Mouse (Mus musculus): ENCODE data around the gene Tgfbr3. TPM values are rescaled to one million over a fixed set of nuclear protein-coding genes. Genes with fewer than 3 reads are reported as not detected.

The Tgfbr3 gene
- polyA plus RNA-seq, 1 experiment, result not detected

DNA sequence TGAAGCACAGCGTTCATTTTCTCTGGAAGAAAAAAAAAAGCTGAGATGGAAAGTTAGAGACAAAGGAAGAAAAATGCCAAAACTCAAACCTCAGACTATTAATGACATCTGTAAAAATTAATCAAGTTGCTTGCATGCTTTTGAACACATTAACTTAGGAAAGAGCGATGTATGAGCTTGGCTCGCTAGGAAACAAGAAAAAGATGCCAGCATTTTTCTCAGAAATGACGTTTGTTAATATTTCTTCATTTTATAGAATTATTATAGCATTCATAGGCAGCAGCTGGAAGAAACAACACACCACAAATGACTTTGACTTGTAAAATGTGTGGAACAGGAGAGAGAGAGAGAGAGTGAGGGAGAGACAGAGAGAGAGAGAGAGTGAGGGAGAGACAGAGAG is 187.7 kb downstream of the Tgfbr3 start:
- 91% methylated on average over 4 of the region's 4 CpGs for WGBS

DNA sequence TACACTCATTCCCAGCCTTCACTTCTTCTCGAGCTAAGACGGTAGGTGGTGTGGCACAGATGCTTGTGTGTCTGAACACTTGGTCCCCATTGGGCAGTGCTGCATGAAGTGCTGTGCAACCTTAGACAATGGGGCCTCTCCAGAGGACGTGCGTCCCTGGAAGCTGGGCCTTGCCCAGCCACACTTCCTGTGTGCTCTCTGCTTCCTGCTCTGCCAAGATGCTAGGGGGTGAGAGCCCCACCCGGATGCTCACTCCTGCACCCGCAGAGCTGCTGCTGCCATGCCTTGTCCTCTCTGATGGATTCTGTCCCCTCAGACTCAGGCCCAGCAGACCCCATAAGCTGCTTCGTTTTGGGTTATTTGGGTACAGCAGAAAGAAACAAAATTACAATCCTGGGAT is 188.3 kb downstream of the Tgfbr3 start:
- no peak overlapping the region for H3K4me3 ChIP-seq (ENCODE audit: insufficient read depth, low read depth, low read length)
- TF ChIP-seq POLR2A (IDR thresholded peaks at IDR 0.05; ENCODE audit: insufficient read depth, low read depth, low read length), result no peak
- no peak for TF ChIP-seq CTCF (IDR thresholded peaks at IDR 0.05; ENCODE audit: insufficient read depth, low read depth, low read length)
- no peak overlapping the region for H3K27ac ChIP-seq (ENCODE audit: insufficient read depth, low read depth, low read length)
- H3K4me1 ChIP-seq (ENCODE audit: control insufficient read depth, insufficient read depth, low read length), result no peaks in the 10 kb centered on the region
- 84% methylated on average over 7 of the region's 7 CpGs for WGBS

More for the DNA sequence above, 187.7 kb downstream of the Tgfbr3 start:
- no peak overlapping the region for H3K4me3 ChIP-seq (ENCODE audit: insufficient read depth, low read depth, low read length)
- TF ChIP-seq CTCF (IDR thresholded peaks at IDR 0.05; ENCODE audit: insufficient read depth, low read depth, low read length) (no peak), POLR2A (IDR thresholded peaks at IDR 0.05; ENCODE audit: insufficient read depth, low read depth, low read length) (no peak)
- H3K4me1 ChIP-seq (ENCODE audit: control insufficient read depth, insufficient read depth, low read length), result no peaks in the 10 kb centered on the region
- no peak overlapping the region for H3K27ac ChIP-seq (ENCODE audit: insufficient read depth, low read depth, low read length)

DNA sequence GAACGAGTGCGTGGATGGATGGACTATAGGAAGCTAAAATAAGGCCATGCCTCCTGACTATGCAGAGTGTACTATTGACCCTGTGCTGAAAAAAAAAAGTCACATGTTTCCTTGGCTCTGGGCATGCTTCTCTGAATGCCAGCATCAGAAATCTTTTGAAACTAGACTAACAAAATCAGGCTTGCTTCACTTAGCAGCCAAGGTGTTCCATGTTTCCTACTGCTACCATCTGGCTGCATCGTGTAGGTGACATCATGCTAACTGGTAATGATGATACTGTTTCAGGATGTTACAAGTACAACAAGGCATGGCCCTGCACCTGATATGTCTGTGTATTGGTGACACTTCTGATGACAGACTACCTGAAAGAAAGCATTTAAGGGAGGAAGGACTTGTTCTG is 189.8 kb downstream of the Tgfbr3 start:
- 88% methylated on average over 3 of the region's 3 CpGs for WGBS
- Histone ChIP-seq H3K4me3 (ENCODE audit: insufficient read depth, low read depth, low read length) (no peak overlapping the region), H3K27ac (ENCODE audit: insufficient read depth, low read depth, low read length) (no peak overlapping the region), H3K4me1 (ENCODE audit: control insufficient read depth, insufficient read depth, low read length) (no peaks in the 10 kb centered on the region)
- TF ChIP-seq POLR2A (IDR thresholded peaks at IDR 0.05; ENCODE audit: insufficient read depth, low read depth, low read length) (no peak), CTCF (IDR thresholded peaks at IDR 0.05; ENCODE audit: insufficient read depth, low read depth, low read length) (no peak)

DNA sequence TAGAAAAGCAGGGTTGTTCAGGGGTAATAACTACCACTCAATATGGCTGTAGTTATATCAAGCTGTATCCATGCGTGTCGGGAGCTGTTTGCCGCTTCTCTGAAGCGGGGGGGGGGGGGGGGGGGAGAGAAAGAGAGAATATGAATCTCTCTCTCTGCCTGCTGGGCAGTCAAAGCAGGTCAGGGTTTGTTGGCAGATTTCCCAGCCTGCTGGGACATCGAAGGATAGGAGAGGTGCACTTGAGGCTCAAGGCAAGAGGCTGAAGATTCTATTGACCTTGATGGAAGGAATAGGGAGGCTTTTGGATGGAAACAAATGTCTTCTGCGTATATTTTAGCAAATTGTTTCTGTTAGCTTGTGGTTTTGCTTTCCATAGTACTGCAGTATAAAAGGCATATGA is 190.4 kb downstream of the Tgfbr3 start:
- WGBS, result 64% methylated on average over 6 of the region's 6 CpGs
- H3K27ac ChIP-seq (ENCODE audit: insufficient read depth, low read depth, low read length), result no peak overlapping the region
- TF ChIP-seq CTCF (IDR thresholded peaks at IDR 0.05; ENCODE audit: insufficient read depth, low read depth, low read length), result no peak
- TF ChIP-seq POLR2A (IDR thresholded peaks at IDR 0.05; ENCODE audit: insufficient read depth, low read depth, low read length), result no peak

DNA sequence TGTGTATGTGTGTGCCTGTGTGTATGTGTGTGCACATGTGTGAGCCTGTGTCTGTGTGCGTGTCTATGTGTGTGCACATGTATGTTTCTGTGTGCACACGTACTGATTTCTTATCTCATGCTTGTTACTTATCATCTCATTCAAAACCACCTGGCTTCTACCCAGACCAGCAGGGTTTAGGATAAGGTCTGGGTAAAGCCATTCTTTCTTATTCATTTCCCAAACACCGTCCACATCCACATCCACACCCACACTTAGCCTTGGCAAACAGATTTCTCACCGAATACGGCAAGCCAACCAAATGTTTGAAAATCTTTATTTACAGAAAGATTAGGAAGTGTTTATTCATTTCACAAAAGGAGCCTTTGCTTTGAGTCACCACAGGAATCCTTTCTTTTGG is 191.4 kb downstream of the Tgfbr3 start:
- Histone ChIP-seq H3K4me1 (ENCODE audit: control insufficient read depth, insufficient read depth, low read length) (no peaks in the 10 kb centered on the region), H3K4me3 (ENCODE audit: insufficient read depth, low read depth, low read length) (no peak overlapping the region), H3K27ac (ENCODE audit: insufficient read depth, low read depth, low read length) (no peak overlapping the region)
- TF ChIP-seq CTCF (IDR thresholded peaks at IDR 0.05; ENCODE audit: insufficient read depth, low read depth, low read length), result no peak
- no peak for TF ChIP-seq POLR2A (IDR thresholded peaks at IDR 0.05; ENCODE audit: insufficient read depth, low read depth, low read length)
- WGBS, result 59% methylated on average over 5 of the region's 5 CpGs

More for the DNA sequence above, 190.4 kb downstream of the Tgfbr3 start:
- Histone ChIP-seq H3K4me3 (ENCODE audit: insufficient read depth, low read depth, low read length) (no peak overlapping the region), H3K4me1 (ENCODE audit: control insufficient read depth, insufficient read depth, low read length) (no peaks in the 10 kb centered on the region)

DNA sequence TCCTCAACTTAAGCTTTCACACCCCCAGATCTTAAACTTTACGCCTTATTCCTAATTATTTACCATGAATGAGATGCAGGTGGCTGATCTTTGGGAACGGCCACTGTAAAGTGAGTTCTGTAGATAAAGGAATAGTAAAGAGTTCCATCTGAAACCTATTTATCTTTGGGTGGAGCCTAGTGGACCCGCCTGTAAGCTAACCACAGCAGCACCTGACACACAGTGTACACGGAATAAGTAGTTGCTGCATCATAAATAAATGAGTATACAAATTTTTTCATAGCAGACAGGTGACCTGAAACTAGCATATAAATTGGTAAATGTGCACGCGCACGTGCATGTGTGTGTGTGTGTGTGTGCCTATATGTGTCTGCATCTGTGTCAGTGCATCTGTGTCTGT is 192.1 kb downstream of the Tgfbr3 start:
- no peak overlapping the region for H3K27ac ChIP-seq (ENCODE audit: insufficient read depth, low read depth, low read length)
- 94% methylated on average over 7 of the region's 7 CpGs for WGBS
- no peaks in the 10 kb centered on the region for H3K4me1 ChIP-seq (ENCODE audit: control insufficient read depth, insufficient read depth, low read length)
- TF ChIP-seq CTCF (IDR thresholded peaks at IDR 0.05; ENCODE audit: insufficient read depth, low read depth, low read length) (no peak), POLR2A (IDR thresholded peaks at IDR 0.05; ENCODE audit: insufficient read depth, low read depth, low read length) (no peak)
- no peak overlapping the region for H3K4me3 ChIP-seq (ENCODE audit: insufficient read depth, low read depth, low read length)

DNA sequence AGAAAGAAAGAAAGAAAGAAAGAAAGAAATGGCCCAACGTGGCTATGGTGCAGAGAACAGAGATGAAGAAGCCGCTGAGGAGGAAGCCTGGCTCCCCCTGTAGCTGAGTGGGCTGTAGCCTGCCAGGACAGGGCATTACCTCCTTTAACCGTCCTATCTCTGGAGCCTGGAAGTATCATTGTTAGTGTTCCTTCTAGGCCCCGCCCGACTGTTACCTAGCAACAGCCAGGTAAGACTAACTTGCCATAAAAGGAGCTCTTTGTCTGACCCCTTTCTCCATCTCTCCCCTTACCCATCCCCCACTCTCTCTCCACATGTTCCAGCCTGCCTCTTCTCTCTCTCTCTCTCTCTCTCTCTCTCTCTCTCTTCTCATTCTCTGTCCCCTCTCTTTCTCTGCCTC is 195.2 kb downstream of the Tgfbr3 start:
- Histone ChIP-seq H3K27ac (ENCODE audit: insufficient read depth, low read depth, low read length) (no peak overlapping the region), H3K4me3 (ENCODE audit: insufficient read depth, low read depth, low read length) (no peak overlapping the region), H3K4me1 (ENCODE audit: control insufficient read depth, insufficient read depth, low read length) (no peaks in the 10 kb centered on the region)
- WGBS, result 65% methylated on average over 5 of the region's 5 CpGs
- no peak for TF ChIP-seq POLR2A (IDR thresholded peaks at IDR 0.05; ENCODE audit: insufficient read depth, low read depth, low read length)

DNA sequence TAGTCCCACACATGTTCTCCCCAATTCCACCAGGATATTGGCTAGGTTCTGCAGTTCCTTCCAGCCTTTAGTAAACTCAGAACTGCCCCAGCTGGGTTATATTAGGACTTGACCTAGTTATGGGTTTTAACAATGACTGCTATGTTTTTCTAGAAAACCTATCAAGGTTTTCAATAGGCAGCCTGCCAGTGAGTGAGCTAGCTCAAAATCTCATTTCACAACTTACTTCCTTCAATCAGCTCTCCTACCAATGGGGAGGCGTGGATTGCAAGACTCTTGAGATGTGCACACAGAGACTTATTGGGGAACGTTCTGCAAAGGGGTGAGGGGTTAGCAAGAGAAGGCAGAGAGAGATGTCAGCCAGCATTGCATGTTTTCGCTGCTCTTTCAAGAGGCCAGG is 196.2 kb downstream of the Tgfbr3 start:
- Histone ChIP-seq H3K4me1 (ENCODE audit: control insufficient read depth, insufficient read depth, low read length) (peaks cover 4% of the 10 kb centered on the region), H3K4me3 (ENCODE audit: insufficient read depth, low read depth, low read length) (no peak overlapping the region), H3K27ac (ENCODE audit: insufficient read depth, low read depth, low read length) (no peak overlapping the region)
- TF ChIP-seq POLR2A (IDR thresholded peaks at IDR 0.05; ENCODE audit: insufficient read depth, low read depth, low read length) (no peak), CTCF (IDR thresholded peaks at IDR 0.05; ENCODE audit: insufficient read depth, low read depth, low read length) (no peak)
- whole genome bisulfite sequencing, result 85% methylated on average over 3 of the region's 3 CpGs

DNA sequence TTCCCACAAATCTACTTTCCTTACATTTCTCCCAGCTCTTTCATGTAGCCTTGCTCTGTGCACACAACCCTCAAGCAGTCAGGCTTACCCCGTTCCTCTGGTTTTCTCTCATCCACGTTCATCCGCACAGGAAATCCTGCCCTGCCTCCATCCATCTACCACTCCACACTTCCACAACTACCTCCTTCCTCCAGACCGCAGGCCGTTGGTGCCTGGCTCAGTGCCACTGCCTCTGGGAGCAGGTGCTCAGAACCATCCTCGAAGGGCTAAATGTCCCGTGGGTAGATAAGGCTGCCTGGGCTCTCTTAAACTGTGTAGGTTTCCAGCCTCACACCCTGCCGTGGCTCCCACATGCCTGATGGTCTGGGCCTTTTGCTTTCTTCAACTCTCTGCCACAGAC is 197.3 kb downstream of the Tgfbr3 start:
- Histone ChIP-seq H3K4me3 (ENCODE audit: insufficient read depth, low read depth, low read length) (no peak overlapping the region), H3K4me1 (ENCODE audit: control insufficient read depth, insufficient read depth, low read length) (peaks cover 7% of the 10 kb centered on the region), H3K27ac (ENCODE audit: insufficient read depth, low read depth, low read length) (no peak overlapping the region)
- no peak for TF ChIP-seq POLR2A (IDR thresholded peaks at IDR 0.05; ENCODE audit: insufficient read depth, low read depth, low read length)
- no peak for TF ChIP-seq CTCF (IDR thresholded peaks at IDR 0.05; ENCODE audit: insufficient read depth, low read depth, low read length)
- 68% methylated on average over 8 of the region's 8 CpGs for WGBS

DNA sequence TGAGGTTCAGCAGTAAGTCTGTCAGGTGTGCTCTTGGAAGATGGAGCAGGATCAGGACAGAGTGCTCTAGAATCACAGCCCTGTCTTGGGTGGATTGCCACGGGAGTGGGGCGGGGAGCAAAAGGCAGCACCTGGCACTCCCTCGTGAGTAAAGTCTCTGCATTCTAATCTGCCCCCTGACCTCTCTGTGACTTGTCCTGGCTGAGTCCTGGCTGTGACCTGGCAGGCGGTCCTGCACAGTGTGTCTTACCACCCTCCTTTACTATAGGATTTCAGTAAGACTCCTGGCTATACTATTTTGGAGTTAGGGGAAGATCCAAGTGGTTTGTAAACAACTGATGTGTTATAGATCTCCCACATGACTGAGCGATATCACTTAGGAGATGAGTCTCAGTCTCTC is 199.5 kb downstream of the Tgfbr3 start:
- TF ChIP-seq POLR2A (IDR thresholded peaks at IDR 0.05; ENCODE audit: insufficient read depth, low read depth, low read length) (no peak), CTCF (IDR thresholded peaks at IDR 0.05; ENCODE audit: insufficient read depth, low read depth, low read length) (no peak)
- Histone ChIP-seq H3K4me3 (ENCODE audit: insufficient read depth, low read depth, low read length) (no peak overlapping the region), H3K4me1 (ENCODE audit: control insufficient read depth, insufficient read depth, low read length) (peaks cover 7% of the 10 kb centered on the region), H3K27ac (ENCODE audit: insufficient read depth, low read depth, low read length) (no peak overlapping the region)
- 63% methylated on average over 5 of the region's 5 CpGs for WGBS

Data from olfactory bulb, adult 2 months (tissue).